Mouse (Mus musculus): ENCODE results near the gene Gm10639.
"Not testable (repeated sequence)": the region's sequence is repeated elsewhere in the genome, so short reads cannot be mapped to it uniquely, and the experiment has no call there.

Gm10639 gene

DNA sequence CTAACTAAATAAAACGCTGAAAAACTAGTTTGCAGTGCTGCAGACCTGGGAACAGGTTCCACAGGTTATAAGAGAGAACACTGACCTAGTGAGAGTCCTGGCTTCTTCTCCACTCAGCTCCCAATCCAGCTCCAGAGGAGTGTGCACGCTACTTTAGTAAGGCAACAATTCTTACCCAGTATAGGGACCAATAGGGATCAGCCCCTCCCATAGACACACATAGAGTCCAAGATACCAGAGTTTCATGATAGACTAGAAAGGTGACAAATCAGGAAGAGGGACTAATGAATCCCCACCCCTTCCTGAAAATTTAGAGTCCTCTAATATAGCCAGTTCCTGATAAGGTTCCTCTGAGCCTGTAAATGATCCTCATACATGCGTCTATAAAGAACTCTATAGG lies 57.3 kb downstream of the Gm10639 start:
- DNase-seq (ENCODE audit: low read depth in 2 of 2, low spot score in 2 of 2), result no peak

DNA sequence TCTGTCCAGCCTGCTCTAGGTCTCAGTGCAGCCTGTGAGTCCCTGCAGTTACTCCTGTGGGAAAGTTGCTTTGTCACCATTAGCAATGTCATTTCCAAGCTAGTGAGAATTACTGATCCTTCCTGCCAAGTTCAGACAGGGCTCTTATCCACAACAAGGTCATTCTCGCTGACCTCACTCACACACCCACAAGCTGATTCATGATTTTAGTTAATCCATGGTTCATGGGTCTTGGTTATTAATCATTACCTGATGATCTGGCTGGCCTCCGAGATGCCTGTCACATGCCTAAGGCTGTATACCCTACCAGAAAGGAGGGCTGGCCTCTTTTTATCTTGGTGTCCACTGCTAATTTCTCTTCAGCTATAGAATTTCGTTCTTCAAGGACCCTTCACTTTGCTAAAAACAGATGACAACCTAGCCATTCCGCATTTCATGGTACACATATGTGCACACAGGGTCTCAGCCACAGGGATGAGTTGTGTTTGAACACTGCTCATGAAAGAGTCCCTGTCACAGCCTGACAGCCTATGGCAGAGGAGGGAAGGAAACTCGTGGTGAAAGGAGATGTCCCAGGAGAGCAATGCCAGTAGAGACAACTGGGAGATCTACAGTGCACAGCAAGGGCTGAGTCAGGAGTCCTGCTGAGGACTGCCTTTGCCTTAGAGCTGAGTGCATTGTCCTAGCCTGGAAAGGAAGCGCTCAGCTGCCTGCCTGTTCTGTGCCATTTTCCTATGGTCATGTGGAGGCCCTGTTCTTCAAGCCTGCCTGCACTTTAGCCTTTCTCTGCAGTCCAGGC lies 58.7 kb downstream of the Gm10639 start:
- DNase-seq (ENCODE audit: low read depth in 2 of 2, low spot score in 2 of 2), result not testable (repeated sequence)

DNA sequence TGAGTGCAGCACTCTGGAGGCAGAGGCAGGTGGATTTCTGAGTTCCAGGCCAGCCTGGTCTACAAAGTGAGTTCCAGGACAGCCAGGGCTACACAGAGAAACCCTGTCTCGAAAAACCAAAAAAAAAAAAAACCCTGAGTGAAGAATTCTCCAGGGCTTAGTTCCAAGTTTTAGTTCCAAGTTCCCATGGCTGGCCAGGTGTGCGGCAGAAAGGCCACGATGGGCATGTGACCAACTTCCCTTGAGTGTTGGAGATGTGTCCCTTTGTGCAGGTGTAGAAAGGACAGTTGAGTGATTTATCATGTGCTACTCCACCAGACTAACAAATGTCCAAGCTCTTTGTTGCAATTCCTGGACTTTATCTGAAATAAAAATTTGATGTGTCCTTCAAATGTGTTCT lies 59.4 kb downstream of the Gm10639 start:
- not testable (repeated sequence) for DNase-seq (ENCODE audit: low read depth in 2 of 2, low spot score in 2 of 2)

DNA sequence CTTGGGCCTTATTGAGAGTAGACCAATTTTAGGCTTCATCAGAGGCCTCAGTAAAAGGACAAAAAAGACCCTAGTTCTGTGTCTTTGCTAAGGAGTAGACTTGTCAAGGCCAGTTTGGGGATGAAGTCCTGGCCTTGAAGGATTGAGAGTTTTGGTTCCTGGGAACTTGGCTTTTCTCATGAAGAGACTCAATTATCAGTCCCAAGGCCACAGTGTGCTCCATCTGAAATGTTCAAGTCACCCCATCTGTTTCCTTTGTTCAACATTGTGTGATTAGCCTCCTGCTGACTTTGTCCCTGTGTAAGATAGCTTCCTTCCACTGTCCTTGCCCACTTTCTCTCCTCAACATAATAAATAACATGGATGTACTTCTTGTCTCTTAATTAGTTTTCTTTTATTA lies 60.3 kb downstream of the Gm10639 start:
- not testable (repeated sequence) for DNase-seq (ENCODE audit: low read depth in 2 of 2, low spot score in 2 of 2)

DNA sequence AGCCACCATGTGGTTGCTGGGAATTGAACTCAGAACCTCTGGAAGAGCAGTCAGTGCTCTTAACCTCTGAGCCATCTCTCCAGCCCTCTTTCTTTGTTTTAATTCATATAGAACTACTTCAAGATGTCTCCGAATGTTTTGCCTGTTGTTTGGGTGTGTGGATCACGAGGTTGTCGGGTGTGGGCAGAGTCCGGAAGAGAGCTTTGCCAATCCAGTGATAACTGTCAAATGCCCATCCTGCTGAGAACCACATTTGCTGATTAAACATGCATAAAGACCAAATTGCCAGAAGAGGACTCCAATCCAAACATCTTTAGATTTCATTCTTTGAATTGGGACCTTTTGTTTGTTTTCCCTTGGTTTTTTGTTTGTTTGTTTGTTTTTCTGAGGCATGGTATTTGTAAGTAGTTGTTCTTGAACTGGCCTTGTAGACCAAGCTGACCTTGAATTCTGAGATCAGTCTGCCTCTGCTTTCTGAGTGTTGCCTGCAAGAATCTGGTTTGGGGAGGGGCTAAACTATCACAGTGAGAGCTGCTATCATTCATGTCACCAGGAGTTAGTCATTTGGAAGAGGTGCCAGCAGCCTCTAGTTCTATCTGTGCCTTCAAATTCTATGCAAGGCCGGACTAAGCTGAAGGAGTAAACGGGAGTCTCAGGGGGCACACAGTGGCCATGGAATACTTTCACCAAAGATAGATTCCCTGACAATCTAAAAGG lies 61.9 kb downstream of the Gm10639 start:
- DNase-seq (ENCODE audit: low read depth in 2 of 2, low spot score in 2 of 2), result no peak
